Mouse (Mus musculus): ENCODE measurements at regions not wholly inside any gene's neighbourhood (a gene's known extent, or its start where the extent isn't known, plus 50 kb on each side); places are given as distances from the start of the nearest gene placed in this dataset.
A peak's percentile ranks its signal among the peaks of the same experiment; 100 is the strongest.

GRCm38 (mm10) chr10:122386748-122387147 is 61.6 kb upstream of the Avpr1a start:
- no peak for DNase-seq (ENCODE audit: low read depth)

GRCm38 (mm10) chr10:122379661-122380344 is 68.5 kb upstream of the Avpr1a start:
- no peak for DNase-seq (ENCODE audit: low read depth)

DNA sequence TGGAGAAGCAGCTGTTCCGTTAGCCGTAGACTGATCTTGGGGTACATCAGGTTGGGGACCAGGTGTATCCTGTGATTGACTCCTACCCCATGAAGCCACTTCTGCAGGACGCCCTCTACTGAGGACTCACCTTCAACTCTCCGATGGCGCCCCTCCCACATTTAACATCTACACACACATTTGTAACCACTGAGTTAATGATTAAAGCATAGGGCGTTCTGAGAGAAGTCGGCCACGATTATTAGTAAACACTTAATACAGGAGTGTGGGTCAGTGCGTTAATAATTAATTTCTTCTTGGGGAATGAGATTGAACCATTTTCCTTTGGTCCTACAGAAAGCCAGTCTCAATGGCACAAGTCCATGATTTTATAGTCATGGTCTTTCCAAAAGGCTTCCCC is 105.0 kb upstream of the Avpr1a start:
- no peak for DNase-seq (ENCODE audit: low read depth)

DNA sequence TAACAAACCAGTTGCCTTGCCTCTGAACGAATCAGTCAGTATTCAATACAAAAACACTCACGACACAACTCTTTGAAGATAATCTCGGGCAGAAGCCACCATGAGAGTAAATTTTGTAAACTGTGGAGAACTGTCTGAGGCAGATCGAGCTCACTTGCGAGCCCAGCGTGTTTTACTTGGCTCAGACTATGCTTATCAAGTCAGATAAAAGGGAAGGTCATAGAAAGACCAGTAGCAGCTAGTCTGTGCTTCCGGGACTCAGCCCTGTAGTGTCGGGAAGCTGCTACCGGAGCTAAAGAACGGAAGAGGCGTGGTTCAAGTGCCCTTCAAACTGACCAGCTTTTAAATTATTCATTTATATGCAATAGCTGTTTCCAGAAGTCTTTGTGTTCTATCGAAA is 105.9 kb upstream of the Avpr1a start:
- DNase-seq (ENCODE audit: low read depth): no peak

GRCm38 (mm10) chr10:122326851-122327250 is 121.4 kb upstream of the Avpr1a start:
- no peak for DNase-seq (ENCODE audit: low read depth)

- DNase-seq (ENCODE audit: low read depth): no peak
Observed at GRCm38 (mm10) chr10:122318886-122319285, 129.4 kb upstream of the Avpr1a start.

- no peak for DNase-seq (ENCODE audit: low read depth)
Observed at GRCm38 (mm10) chr10:122310646-122311193, 137.6 kb upstream of the Avpr1a start.

- DNase-seq (ENCODE audit: low read depth): no peak
Observed at GRCm38 (mm10) chr10:122308691-122309090, 139.6 kb upstream of the Avpr1a start.

DNA sequence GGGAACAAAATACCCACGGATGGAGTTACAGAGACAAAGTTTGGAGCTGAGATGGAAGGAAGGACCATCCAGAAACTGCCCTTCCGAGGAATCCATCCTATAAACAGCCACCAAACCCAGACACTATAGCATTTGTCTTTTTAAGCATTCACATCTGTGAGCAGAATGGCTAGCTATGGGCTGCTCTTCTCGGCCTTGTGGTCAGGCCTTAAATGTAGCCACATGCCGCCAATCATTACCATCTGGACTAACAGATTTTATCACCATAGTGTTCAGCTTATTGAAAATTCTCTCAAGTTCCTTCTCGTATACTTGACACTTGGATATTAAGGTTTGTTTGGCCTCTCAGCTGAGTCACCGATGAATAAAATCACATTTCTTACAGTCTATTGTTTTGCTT is 146.0 kb upstream of the Avpr1a start:
- DNase-seq (ENCODE audit: low read depth): no peak

DNA sequence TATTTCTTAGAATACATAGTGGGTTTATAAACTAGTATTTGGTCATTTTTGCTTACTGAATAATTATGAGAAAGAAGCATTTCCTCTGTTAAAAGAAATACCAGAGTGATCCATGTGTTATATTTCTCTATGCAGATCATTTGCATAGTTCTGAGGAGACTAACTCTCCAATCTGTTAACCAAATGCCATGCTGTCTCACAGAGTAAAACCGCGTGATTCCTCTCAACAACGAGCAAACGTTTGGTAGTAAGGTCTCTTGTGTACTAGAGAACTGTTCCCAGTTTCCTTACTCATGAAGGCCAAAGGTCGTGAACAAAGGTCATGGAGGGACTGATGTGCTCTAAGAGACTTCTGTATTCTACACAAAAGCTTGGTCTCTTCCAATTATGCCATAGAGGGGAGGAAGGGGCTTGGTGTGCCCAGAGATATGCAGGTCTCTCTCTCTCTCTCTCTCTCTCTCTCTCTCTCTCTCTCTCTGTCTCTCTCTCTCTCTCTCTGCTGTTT is 152.3 kb upstream of the Avpr1a start:
- DNase-seq (ENCODE audit: low read depth): no peak

DNA sequence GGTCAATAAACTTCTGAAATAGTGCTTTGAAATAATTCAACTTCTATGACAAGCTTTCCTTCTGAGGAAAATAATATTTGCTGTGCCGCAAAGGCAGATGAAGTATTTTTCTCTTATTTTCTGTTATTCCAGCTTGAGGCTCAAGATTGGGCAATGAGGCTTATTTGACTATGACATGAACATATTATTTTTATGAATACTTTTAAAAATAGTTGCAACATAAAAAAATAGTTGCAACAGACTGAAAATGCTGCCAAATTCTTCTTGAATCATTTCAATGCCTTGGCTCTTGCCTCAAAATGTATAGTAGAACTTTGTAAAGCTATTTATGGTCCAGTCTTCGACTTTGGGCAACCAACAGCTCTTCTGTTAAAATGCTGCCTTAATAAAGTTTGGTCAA is 156.7 kb upstream of the Avpr1a start:
- DNase-seq (ENCODE audit: low read depth): no peak

DNA sequence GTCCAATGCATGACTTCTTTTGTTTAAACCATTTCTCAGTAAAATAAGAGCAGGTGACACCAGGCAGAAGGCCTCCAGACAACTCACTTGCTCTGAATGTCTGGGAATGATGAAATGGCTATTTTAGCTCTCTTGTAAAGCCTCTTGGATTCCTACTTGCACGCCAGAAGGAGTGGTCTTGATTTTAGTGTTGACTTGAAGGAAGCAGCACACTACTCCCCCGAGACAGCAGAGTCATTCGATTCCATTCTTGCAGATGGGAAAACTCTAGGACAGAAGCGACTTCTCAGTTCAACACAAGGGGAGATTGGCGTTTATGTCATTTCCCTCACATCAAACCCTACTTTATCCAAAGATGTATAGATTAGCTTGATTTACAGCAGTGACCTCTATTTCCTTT is 157.2 kb upstream of the Avpr1a start:
- no peak for DNase-seq (ENCODE audit: low read depth)

DNA sequence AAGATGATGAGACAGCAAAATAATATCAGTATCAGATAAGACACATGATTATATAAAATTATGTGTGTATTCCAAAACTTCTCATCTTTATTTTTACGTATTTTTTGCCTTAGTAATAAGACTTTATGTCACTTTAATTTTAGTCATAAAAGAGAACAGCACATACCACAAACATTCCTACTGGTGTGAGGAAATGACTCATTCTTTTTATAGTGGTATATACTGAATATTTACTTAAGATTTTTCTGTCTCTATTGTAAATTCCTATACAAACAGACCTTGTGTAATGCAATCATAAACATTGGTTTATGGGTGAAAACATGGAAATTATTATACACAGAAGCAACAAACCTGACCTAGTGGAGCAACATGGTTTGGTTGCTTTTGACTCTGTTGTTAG is 173.4 kb upstream of the Avpr1a start:
- DNase-seq (ENCODE audit: low read depth): no peak

- DNase-seq (ENCODE audit: low read depth): no peak
Observed at GRCm38 (mm10) chr10:122274181-122274580, 174.1 kb upstream of the Avpr1a start.

DNA sequence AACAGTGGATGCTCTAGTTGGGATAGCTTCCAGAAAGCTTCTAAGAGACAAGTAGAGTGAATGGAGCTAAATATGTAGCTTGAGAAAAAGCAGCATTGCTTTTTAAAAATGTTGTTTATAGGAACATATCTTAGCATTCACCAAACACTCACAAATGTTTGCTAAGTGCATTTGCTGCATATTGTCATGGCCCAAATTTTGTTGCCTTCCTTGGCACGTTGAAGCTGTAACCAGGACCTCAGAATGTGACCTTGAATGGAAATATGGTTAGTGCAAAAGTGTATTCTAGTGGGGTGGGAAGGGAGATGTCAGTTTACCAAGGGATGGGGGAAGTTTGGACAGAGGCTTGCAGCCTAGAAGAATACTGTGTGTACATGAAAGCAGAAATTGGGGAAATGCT is 166.9 kb upstream of the Rxylt1 start:
- no peak for DNase-seq (ENCODE audit: low read depth)

DNA sequence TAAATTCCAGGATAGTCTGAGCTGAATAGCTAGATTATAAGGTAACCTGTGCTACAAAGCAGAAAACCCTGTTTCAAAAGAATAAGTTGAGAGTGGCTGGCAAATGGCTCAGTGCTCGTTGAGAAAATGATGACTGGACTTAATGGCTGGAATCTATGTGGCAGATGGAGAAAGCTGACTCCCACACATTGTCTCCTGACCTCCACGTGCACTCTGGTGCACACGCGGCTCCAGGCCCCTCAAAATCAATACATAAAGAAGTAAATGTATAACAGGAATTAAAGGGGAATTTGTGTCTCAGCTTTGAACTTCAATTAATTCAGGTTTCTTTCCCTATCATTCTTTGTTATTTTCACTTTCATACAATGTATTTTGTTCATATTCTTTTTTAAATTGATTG is 162.2 kb upstream of the Rxylt1 start:
- DNase-seq (ENCODE audit: low read depth): no peak

- no peak for DNase-seq (ENCODE audit: low read depth)
Observed at GRCm38 (mm10) chr10:122258711-122259110, 161.5 kb upstream of the Rxylt1 start.

GRCm38 (mm10) chr10:122231818-122232217 is 134.6 kb upstream of the Rxylt1 start:
- DNase-seq (ENCODE audit: low read depth): no peak

GRCm38 (mm10) chr10:122230746-122231145 is 133.6 kb upstream of the Rxylt1 start:
- no peak for DNase-seq (ENCODE audit: low read depth)

- no peak for DNase-seq (ENCODE audit: low read depth)
Observed at GRCm38 (mm10) chr10:122225679-122226078, 128.5 kb upstream of the Rxylt1 start.

- DNase-seq (ENCODE audit: low read depth): no peak
Observed at GRCm38 (mm10) chr10:122223076-122223475, 125.9 kb upstream of the Rxylt1 start.

DNA sequence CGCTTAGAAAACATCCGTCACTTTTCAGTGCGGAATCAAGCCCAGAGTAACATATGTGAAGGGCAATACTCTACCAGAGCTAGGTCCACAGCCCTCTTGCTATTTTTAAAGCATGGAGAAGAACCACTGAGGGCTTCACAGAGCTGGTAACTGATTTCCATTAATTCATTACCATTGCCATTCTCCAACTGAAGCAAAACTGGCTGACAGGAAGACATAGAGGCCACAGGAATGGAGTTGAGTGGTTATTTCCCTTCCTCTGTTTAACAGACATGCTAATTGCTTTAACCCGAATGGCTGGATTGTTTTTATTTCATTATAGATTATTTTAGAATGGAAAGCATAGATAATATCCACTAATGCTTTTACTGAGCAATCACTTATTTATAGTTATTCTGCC is 120.4 kb upstream of the Rxylt1 start:
- no peak for DNase-seq (ENCODE audit: low read depth)

DNA sequence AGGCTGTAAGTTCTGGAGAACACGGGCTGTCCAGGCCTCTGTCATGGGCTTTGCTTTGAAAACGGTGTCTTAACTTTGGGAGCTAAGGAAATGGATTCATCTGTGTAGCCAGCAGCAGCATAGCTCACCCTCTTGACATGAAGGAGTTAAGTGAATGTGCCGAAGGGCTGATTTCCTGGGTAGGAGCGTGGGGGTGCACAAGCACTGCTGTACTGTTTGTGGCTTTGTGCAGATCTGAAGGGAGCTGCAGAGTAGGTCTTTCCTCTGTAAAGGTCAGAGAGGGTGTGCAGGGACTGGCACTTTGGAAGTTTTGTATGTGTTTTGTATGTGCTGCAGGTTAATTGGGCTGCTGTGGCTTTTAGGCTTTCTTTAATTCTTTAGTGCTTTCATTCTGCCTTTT is 102.6 kb upstream of the Rxylt1 start:
- DNase-seq (ENCODE audit: low read depth): peak; percentile 49

DNA sequence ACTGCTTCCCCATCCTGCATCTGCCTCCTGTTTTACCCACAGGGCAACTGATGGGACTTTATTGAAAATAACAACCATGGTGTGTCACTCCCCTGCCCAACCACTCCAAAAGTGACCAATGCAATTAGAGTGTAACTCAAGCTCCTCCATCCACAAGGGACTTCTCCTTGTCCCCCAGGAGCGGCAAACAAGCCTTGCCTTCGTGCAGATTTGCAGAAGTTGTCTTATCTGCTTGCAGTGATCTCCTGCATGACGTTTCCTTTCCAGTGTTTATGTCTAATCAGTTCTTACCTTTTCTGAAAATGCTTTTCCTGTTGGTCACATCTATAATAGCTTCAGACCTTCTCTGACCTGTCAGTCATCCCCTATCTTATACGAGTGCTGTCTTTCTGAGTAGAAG is 100.5 kb upstream of the Rxylt1 start:
- DNase-seq (ENCODE audit: low read depth): no peak

Measured in induced T-regulatory cell, adult 2 months (primary cell).